Mouse (Mus musculus) midbrain, embryonic 16.5 days (tissue): ENCODE data around the gene Cxcr5. TPM values are rescaled to one million over a fixed set of nuclear protein-coding genes. Genes with fewer than 3 reads are reported as not detected.
A peak's percentile ranks its signal among the peaks of the same experiment; 100 is the strongest.

Experiments
- ATAC-seq: fragments of 200-750 bp; cut with Nextera tagmentation; 2 replicates; pipeline ENCODE4 v1.8.0; 2017; ENCODE audit warnings: moderate TSS enrichment
- H3K27ac ChIP-seq: fragments of 300-500 bp; sonication (generic); 2 replicates; pipeline ENCODE4 v1.5.1; 2014; ENCODE audit warnings: mild to moderate bottlenecking, low read length, mixed read lengths
- H3K27me3 ChIP-seq: fragments of 300-500 bp; sonication (generic); 2 replicates; pipeline ENCODE4 v1.6.1; 2014; ENCODE audit warnings: low read depth, low read length, mixed read lengths; ENCODE audit not compliant: control insufficient read depth, insufficient read depth
- H3K36me3 ChIP-seq: fragments of 300-500 bp; sonication (generic); 2 replicates; pipeline ENCODE4 v1.6.1; 2014; ENCODE audit warnings: mild to moderate bottlenecking, low read length, moderate library complexity, mixed read lengths; ENCODE audit not compliant: control insufficient read depth, insufficient read depth
- H3K4me1 ChIP-seq: fragments of 300-500 bp; sonication (generic); 2 replicates; pipeline ENCODE4 v1.6.1; 2014; ENCODE audit warnings: mild to moderate bottlenecking, low read length, mixed read lengths; ENCODE audit not compliant: control insufficient read depth, insufficient read depth
- H3K4me2 ChIP-seq: fragments of 300-500 bp; sonication (generic); 2 replicates; pipeline ENCODE4 v1.6.1; 2014; ENCODE audit warnings: mild to moderate bottlenecking, low read length, mixed read lengths
- H3K4me3 ChIP-seq: fragments of 300-500 bp; sonication (generic); 2 replicates; pipeline ENCODE4 v1.5.1; 2014; ENCODE audit warnings: low read depth, mild to moderate bottlenecking, low read length, moderate library complexity, mixed read lengths
- H3K9ac ChIP-seq: fragments of 300-500 bp; sonication (generic); 2 replicates; pipeline ENCODE4 v1.6.1; 2014; ENCODE audit warnings: low read depth, low read length, mixed read lengths
- H3K9me3 ChIP-seq: fragments of 300-500 bp; sonication (generic); replicated peaks from 2 replicates; pipeline ENCODE4 v1.6.1; 2014; ENCODE audit warnings: mild to moderate bottlenecking, low read length, mixed read lengths; ENCODE audit not compliant: control insufficient read depth, poor library complexity, severe bottlenecking
- WGBS: fragments of 180-500 bp; shearing (Covaris S2); extraction: QIAGEN DNeasy Blood & Tissue Kit; methylation state at CpG from one replicate; pipeline ENCODE4 v1.1.7; 2014; 5-methylcytosine and 5-hydroxymethylcytosine counted together
- polyA plus RNA-seq: library from polyadenylated mRNA; unstranded; fragments of >200 nt; fragmentation: Nextera tagmentation; extraction: Ambion mirVana; gene quantifications from 2 replicates; pipeline ENCODE4 v1.2.1, GENCODE M21; 2015

Gene Cxcr5
- polyA plus RNA-seq, 1 experiment from 2014 or later: not detected

DNA sequence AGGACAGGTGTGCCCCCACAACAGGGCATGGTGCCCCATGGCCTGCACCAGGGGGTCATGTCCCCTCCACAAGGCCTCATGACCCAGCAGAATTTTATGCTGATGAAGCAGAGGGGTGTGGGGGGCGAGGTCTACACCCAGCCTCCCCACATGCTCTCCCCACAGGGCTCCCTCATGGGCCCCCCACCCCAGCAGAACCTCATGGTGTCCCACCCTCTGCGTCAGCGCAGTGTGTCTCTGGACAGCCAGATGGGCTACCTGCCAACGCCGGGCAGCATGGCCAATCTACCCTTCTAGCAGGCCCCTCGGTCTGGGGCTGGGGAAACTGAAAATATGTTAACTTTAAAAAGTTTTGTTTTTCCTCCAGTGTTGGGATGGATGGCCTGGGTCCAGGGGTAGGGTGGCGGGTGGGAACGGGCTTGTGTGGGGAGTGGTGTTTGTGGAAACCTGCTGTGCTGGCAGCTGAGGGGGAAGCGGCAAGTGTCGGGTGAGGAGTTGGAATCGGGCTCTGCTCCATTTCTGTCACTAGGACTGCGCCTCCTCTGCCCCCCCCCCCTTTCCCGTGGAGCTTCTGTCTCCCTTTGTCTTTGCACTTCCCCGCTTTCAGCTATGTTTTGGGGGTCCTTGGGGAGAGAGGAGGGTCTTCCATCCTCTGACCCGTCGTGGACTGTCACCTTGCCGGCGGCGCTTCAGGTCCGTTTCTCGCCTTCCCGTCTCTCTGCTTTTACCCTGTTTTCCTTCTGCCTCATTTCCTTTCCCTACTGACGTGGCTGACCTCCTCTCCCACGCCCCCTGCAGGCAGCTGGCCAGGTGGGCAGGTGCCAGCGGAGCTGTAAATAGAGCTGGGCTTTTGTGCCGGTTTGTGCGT, 52.0 kb downstream of the Cxcr5 start:
- Histone ChIP-seq H3K36me3 (peaks cover 18% of the 10 kb centered on the region), H3K9ac (0 out of 2 replicates have a peak overlapping the region, but pooled peaks have one; percentile 39)

DNA sequence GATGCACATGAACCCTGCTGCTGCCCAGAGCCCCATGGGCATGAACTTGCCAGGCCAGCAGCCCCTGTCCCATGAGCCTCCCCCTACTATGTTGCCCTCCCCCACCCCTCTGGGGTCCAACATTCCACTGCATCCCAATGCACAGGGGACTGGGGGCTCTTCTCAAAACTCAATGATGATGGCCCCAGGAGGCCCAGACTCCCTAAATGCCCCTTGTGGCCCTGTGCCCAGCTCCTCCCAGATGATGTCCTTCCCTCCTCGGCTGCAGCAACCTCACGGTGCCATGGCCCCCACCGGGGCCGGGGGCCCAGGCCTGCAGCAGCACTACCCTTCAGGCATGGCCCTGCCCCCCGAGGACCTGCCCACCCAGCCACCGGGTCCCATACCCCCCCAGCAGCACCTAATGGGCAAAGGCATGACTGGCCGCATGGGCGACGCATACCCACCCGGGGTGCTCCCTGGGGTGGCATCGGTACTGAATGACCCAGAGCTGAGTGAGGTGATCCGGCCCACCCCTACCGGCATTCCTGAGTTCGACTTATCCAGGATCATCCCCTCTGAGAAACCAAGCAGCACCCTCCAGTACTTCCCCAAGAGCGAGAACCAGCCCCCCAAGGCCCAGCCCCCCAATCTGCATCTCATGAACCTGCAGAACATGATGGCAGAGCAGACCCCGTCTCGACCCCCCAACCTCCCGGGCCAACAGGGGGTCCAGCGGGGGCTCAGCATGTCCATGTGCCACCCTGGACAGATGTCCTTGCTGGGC, 52.8 kb downstream of the Cxcr5 start:
- Histone ChIP-seq H3K27me3 (no peaks in the 10 kb centered on the region), H3K4me3 (no peak overlapping the region), H3K36me3 (peaks cover 18% of the 10 kb centered on the region), H3K4me2 (no peak overlapping the region), H3K4me1 (peaks cover 14% of the 10 kb centered on the region), H3K9me3 (no peaks in the 10 kb centered on the region), H3K9ac (0 out of 2 replicates have a peak overlapping the region, but pooled peaks have one; percentile 18), H3K27ac (no peak overlapping the region; the same call in 1 of the 2 replicates)
- no peak for ATAC-seq
- WGBS: 80% methylated on average over 17 of the region's 19 CpGs

More for the DNA sequence above, 52.0 kb downstream of the Cxcr5 start:
- H3K4me1 ChIP-seq: peaks cover 14% of the 10 kb centered on the region
- H3K4me2 ChIP-seq: peak overlapping the region; percentile 39
- H3K27me3 ChIP-seq: no peaks in the 10 kb centered on the region
- no peaks in the 10 kb centered on the region for H3K9me3 ChIP-seq
- ATAC-seq: no peak
- peak overlapping the region; percentile 10; the same call in 1 of the 2 replicates for H3K4me3 ChIP-seq
- no peak overlapping the region; the same call in 1 of the 2 replicates for H3K27ac ChIP-seq
- WGBS: 12% methylated on average over 24 of the region's 27 CpGs

DNA sequence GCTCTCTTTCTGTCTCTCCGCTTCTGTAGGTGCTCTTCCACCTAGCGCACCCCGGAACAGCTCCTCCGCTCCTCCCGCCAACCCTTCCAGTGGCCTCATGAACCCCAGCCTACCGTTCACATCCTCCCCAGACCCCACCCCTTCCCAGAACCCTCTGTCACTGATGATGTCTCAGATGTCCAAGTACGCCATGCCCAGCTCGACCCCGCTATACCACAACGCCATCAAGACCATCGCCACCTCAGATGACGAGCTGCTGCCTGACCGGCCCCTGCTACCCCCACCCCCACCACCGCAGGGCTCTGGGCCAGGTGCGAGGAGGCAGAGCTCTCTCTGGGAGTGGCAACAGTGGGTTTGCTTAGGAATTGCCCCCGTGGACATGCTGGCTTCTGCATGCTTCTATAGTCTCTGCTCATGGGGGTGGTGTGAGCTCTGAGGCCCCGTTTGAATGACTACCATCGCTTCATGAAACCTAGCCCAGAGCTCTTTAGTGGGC, 53.5 kb downstream of the Cxcr5 start:
- H3K9me3 ChIP-seq: no peaks in the 10 kb centered on the region
- no peaks in the 10 kb centered on the region for H3K27me3 ChIP-seq
- no peak for ATAC-seq
- no peak overlapping the region for H3K4me3 ChIP-seq
- no peak overlapping the region for H3K27ac ChIP-seq
- H3K36me3 ChIP-seq: peaks cover 20% of the 10 kb centered on the region
- peaks cover 14% of the 10 kb centered on the region for H3K4me1 ChIP-seq
- WGBS: 84% methylated on average over 18 of the region's 18 CpGs
- no peak overlapping the region for H3K4me2 ChIP-seq
- H3K9ac ChIP-seq: no peak overlapping the region

DNA sequence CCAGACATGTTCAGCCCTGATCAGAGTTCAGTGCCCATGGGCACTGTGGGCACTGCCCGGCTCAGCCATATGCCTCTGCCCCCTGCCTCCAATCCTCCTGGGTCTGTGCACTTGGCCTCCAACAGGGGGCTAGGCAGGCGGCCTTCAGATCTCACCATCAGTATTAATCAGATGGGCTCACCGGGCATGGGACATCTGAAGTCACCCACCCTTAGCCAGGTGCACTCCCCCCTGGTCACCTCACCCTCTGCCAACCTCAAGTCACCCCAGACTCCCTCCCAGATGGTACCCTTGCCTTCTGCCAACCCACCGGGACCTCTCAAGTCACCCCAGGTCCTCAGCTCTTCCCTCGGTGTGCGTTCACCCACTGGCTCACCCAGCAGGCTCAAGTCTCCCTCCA, 54.3 kb downstream of the Cxcr5 start:
- H3K4me1 ChIP-seq: peaks cover 14% of the 10 kb centered on the region
- no peaks in the 10 kb centered on the region for H3K9me3 ChIP-seq
- no peak overlapping the region for H3K9ac ChIP-seq
- WGBS: 93% methylated on average over 6 of the region's 6 CpGs
- H3K27me3 ChIP-seq: no peaks in the 10 kb centered on the region
- no peak for ATAC-seq
- no peak overlapping the region for H3K27ac ChIP-seq
- H3K4me3 ChIP-seq: no peak overlapping the region
- peaks cover 20% of the 10 kb centered on the region for H3K36me3 ChIP-seq
- H3K4me2 ChIP-seq: no peak overlapping the region

DNA sequence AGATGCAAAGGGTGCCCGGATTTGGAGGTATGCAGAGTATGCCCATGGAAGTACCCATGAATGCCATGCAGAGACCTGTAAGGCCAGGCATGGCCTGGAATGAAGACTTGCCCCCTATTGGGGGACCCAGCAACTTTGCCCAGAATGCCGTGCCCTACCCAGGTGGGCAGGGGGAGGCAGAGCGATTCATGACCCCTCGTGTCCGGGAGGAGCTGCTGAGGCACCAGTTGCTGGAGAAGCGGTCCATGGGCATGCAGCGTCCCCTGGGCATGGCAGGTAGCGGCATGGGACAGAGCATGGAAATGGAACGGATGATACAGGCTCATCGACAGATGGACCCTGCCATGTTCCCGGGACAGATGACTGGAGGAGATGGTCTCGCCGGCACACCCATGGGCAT, 55.1 kb downstream of the Cxcr5 start:
- WGBS: 95% methylated on average over 13 of the region's 13 CpGs

DNA sequence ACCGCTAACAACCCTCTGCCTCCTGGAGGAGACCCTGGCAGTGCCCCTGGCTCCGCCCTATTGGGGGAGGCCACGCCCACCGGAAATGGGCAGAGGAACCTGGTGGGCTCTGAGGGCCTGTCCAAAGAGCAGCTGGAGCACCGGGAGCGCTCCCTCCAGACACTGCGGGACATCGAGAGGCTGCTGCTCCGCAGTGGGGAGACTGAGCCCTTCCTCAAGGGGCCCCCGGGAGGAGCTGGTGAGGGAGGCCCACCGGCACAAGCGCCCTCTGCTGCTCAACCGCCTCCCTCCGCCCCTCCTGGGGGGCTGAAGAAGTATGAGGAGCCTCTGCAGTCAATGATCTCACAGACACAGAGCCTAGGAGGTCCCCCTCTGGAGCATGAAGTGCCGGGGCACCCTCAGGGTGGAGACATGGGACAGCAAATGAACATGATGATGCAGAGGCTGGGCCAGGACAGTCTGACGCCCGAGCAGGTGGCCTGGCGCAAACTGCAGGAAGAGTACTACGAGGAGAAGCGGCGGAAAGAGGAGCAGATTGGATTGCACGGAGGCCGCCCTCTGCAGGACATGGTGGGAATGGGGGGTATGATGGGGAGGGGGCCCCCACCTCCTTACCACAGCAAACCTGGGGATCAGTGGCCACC, 55.7 kb downstream of the Cxcr5 start:
- no peak; the same call in 1 of the 2 replicates for ATAC-seq
- peaks cover 24% of the 10 kb centered on the region for H3K4me1 ChIP-seq
- no peak overlapping the region for H3K4me2 ChIP-seq
- peaks cover 25% of the 10 kb centered on the region for H3K36me3 ChIP-seq
- H3K9me3 ChIP-seq: no peaks in the 10 kb centered on the region
- H3K9ac ChIP-seq: no peak overlapping the region
- H3K27me3 ChIP-seq: no peaks in the 10 kb centered on the region
- H3K27ac ChIP-seq: no peak overlapping the region
- H3K4me3 ChIP-seq: no peak overlapping the region
- WGBS: 54% methylated on average over 22 of the region's 23 CpGs

More for the DNA sequence above, 55.1 kb downstream of the Cxcr5 start:
- Histone ChIP-seq H3K4me1 (peaks cover 18% of the 10 kb centered on the region), H3K36me3 (peaks cover 20% of the 10 kb centered on the region), H3K9ac (no peak overlapping the region), H3K4me3 (no peak overlapping the region), H3K27me3 (no peaks in the 10 kb centered on the region), H3K27ac (no peak overlapping the region), H3K4me2 (no peak overlapping the region), H3K9me3 (no peaks in the 10 kb centered on the region)
- ATAC-seq: no peak

DNA sequence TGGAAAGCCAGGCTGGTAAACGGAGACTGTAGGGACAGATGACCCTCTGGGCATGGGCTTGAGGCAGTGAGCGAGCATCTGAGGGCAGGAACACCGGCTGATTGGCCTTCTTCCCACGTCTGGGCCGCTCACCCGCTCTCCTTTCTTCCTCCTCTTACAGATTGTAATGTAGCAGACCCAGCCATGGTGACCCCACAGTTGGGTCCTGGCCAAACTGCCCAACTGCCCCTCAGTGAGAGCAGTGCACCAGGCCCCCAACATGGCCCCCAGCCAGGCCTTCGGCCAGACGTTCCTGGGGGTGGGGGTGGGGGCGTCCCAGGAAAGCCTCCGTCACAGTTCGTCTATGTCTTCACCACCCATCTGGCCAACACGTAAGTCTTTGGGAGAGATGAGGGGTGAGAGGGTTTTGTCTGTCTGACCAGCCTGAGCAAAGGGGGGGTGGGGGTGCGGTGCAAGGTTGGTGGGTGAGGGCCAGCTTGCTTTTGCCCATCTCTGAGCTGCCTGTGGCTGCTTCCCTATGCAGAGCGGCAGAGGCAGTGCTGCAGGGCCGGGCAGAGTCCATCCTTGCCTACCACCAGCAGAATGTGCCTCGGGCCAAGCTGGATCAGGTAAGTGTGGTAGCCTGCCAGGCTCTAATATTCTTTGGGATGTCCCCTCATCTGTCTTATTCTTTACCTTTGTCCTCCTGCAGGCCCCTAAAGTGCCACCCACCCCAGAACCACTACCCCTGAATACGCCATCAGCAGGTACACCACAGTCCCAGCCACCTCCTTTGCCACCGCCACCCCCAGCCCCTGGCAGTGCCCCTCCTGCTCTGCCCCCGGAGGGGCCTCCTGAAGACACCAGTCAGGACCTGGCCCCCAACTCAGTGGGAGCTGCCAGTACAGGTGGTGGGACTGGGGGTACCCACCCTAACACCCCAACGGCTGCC, 56.5 kb downstream of the Cxcr5 start:
- Histone ChIP-seq H3K27ac (no peak overlapping the region), H3K4me1 (peaks cover 27% of the 10 kb centered on the region), H3K4me2 (no peak overlapping the region), H3K4me3 (no peak overlapping the region), H3K9me3 (no peaks in the 10 kb centered on the region), H3K9ac (no peak overlapping the region), H3K27me3 (no peaks in the 10 kb centered on the region), H3K36me3 (peaks cover 28% of the 10 kb centered on the region)
- no peak for ATAC-seq
- WGBS: 72% methylated on average over 20 of the region's 20 CpGs

DNA sequence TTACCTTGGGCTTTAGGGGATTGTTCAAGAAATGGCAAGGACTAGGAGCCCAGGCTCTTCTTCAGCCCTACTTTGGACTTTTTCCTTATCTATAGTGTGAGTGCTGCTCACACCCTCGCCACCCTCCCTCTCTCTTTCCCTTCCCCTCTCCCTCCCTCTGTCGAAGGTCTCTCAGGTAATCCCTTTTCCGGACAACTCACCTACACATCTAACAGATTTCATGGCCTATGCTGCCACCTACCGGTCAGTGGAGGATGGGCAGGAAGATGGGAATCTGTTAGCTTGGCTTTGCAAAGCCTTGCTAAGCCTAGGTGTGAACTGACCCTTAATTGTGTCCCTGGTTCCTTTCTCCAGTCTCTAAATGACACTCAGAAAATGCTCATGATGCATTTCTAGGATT, 59.7 kb downstream of the Cxcr5 start:
- 2% methylated on average over 4 of the region's 4 CpGs for WGBS
- Histone ChIP-seq H3K27ac (no peak overlapping the region), H3K9me3 (no peaks in the 10 kb centered on the region), H3K4me1 (peaks cover 47% of the 10 kb centered on the region), H3K4me2 (no peak overlapping the region), H3K4me3 (no peak overlapping the region), H3K36me3 (peaks cover 18% of the 10 kb centered on the region), H3K9ac (no peak overlapping the region), H3K27me3 (no peaks in the 10 kb centered on the region)
- no peak for ATAC-seq
